Mouse (Mus musculus) G1E (cell line): Measurements from ENCODE around the gene Jagn1.

Experiments
- CTCF ChIP-seq: IDR thresholded peaks from 2 replicates; pipeline ENCODE4 v1.5.1; 2012; ENCODE audit warnings: low read depth, low read length, inconsistent platforms, mixed read lengths
- GATA1 ChIP-seq: IDR thresholded peaks from 2 replicates; pipeline ENCODE4 v1.6.1; 2012; ENCODE audit warnings: borderline replicate concordance, low read length, inconsistent platforms, mixed read lengths
- GATA2 ChIP-seq: IDR thresholded peaks from 2 replicates; pipeline ENCODE4 v1.6.1; 2012; ENCODE audit warnings: low read depth, low read length, inconsistent platforms, borderline replicate concordance
- POLR2AphosphoS5 ChIP-seq: IDR thresholded peaks from 2 replicates; pipeline ENCODE4 v1.6.1; 2012; ENCODE audit warnings: low read depth, low read length, inconsistent platforms; ENCODE audit not compliant: insufficient replicate concordance
- TAL1 ChIP-seq: conservative IDR thresholded peaks from 2 replicates; pipeline ENCODE4 v1.6.1; 2012; ENCODE audit warnings: low read depth, low read length, inconsistent platforms, mixed read lengths

- no peak for TF ChIP-seq CTCF
- TF ChIP-seq GATA1 = no peak
- no peak for TF ChIP-seq POLR2AphosphoS5
- no peak for TF ChIP-seq TAL1
- no peak for TF ChIP-seq GATA2
These were observed 26.1 kb downstream of the Jagn1 start for GRCm38 (mm10) chr6:113468512-113468911.
